Mouse (Mus musculus): ENCODE measurements at regions not wholly inside any gene's neighbourhood (a gene's known extent, or its start where the extent isn't known, plus 50 kb on each side); places are given as distances from the start of the nearest gene placed in this dataset.

GRCm38 (mm10) chr2:148558365-148558764 lies 114.0 kb upstream of the Nxt1 start:
- DNase-seq (ENCODE audit: low read depth): peak; percentile 15

GRCm38 (mm10) chr2:148551207-148551606 lies 107.8 kb upstream of the Cd93 start:
- DNase-seq (ENCODE audit: low read depth): no peak

- DNase-seq (ENCODE audit: low read depth): no peak
These were observed 106.3 kb upstream of the Cd93 start for GRCm38 (mm10) chr2:148549618-148550017.

GRCm38 (mm10) chr2:148542340-148542739 lies 99.0 kb upstream of the Cd93 start:
- no peak for DNase-seq (ENCODE audit: low read depth)

GRCm38 (mm10) chr2:148537914-148538510 lies 94.6 kb upstream of the Cd93 start:
- no peak for DNase-seq (ENCODE audit: low read depth)

- no peak for DNase-seq (ENCODE audit: low read depth)
These were observed 93.9 kb upstream of the Cd93 start for GRCm38 (mm10) chr2:148537251-148537650.

GRCm38 (mm10) chr2:148536608-148537007 lies 93.2 kb upstream of the Cd93 start:
- no peak for DNase-seq (ENCODE audit: low read depth)

- no peak for DNase-seq (ENCODE audit: low read depth)
These were observed 92.3 kb upstream of the Cd93 start for GRCm38 (mm10) chr2:148535562-148536180.

GRCm38 (mm10) chr2:148532051-148532450 lies 88.7 kb upstream of the Cd93 start:
- DNase-seq (ENCODE audit: low read depth): no peak

GRCm38 (mm10) chr2:148530546-148530945 lies 87.2 kb upstream of the Cd93 start:
- DNase-seq (ENCODE audit: low read depth): no peak

- no peak for DNase-seq (ENCODE audit: low read depth)
These were observed 86.5 kb upstream of the Cd93 start for GRCm38 (mm10) chr2:148529900-148530299.

- DNase-seq (ENCODE audit: low read depth): no peak
These were observed 84.4 kb upstream of the Cd93 start for GRCm38 (mm10) chr2:148527755-148528154.

GRCm38 (mm10) chr2:148525496-148525895 lies 82.1 kb upstream of the Cd93 start:
- no peak for DNase-seq (ENCODE audit: low read depth)

- DNase-seq (ENCODE audit: low read depth): no peak
These were observed 80.0 kb upstream of the Cd93 start for GRCm38 (mm10) chr2:148523401-148523800.

GRCm38 (mm10) chr2:148522936-148523335 lies 79.6 kb upstream of the Cd93 start:
- no peak for DNase-seq (ENCODE audit: low read depth)

GRCm38 (mm10) chr2:148521966-148522575 lies 78.7 kb upstream of the Cd93 start:
- DNase-seq (ENCODE audit: low read depth): no peak

GRCm38 (mm10) chr2:148520291-148520690 lies 76.9 kb upstream of the Cd93 start:
- DNase-seq (ENCODE audit: low read depth): no peak

- no peak for DNase-seq (ENCODE audit: low read depth)
These were observed 76.4 kb upstream of the Cd93 start for GRCm38 (mm10) chr2:148519689-148520290.

GRCm38 (mm10) chr2:148517906-148518305 lies 74.5 kb upstream of the Cd93 start:
- no peak for DNase-seq (ENCODE audit: low read depth)

GRCm38 (mm10) chr2:148510008-148510681 lies 66.8 kb upstream of the Cd93 start:
- no peak for DNase-seq (ENCODE audit: low read depth)

- DNase-seq (ENCODE audit: low read depth): no peak
These were observed 66.0 kb upstream of the Cd93 start for GRCm38 (mm10) chr2:148509357-148509756.

GRCm38 (mm10) chr2:148507523-148507922 lies 64.2 kb upstream of the Cd93 start:
- DNase-seq (ENCODE audit: low read depth): no peak

- DNase-seq (ENCODE audit: low read depth): no peak
These were observed 63.6 kb upstream of the Cd93 start for GRCm38 (mm10) chr2:148506966-148507365.

Measured in induced T-regulatory cell, adult 2 months (primary cell).